Mouse (Mus musculus): ENCODE measurements around the gene Msi2.

GRCm38 (mm10) chr11:88560634-88561033, 157.7 kb downstream of the Msi2 start:
- TF ChIP-seq CTCF (IDR thresholded peaks at IDR 0.05; ENCODE audit: control insufficient read depth, insufficient read depth, insufficient replicate concordance, low read depth, low read length): no peak
- no peak for TF ChIP-seq POLR2A (IDR thresholded peaks at IDR 0.05; ENCODE audit: control insufficient read depth, low read depth, low read length)
